Mouse (Mus musculus) layer of hippocampus, adult 9-11 months (tissue): ENCODE measurements around the gene Larp1.

Experiments used
- DNase-seq: peaks from one replicate; pipeline ENCODE4 v3.0.0; 2022

Gene Larp1

GRCm38 (mm10) chr11:58003734-58004133 lies 5.1 kb upstream of the Larp1 start:
- no peak for DNase-seq

GRCm38 (mm10) chr11:58005110-58005509 lies 3.8 kb upstream of the Larp1 start:
- DNase-seq, result no peak

GRCm38 (mm10) chr11:58008013-58008412 lies 851 bp upstream of the Larp1 start:
- no peak for DNase-seq

- peak; percentile 88 for DNase-seq
Measured at GRCm38 (mm10) chr11:58008437-58009050, 320 bp upstream of the Larp1 start.

- peak; percentile 63 for DNase-seq
Measured at GRCm38 (mm10) chr11:58009516-58010141, 765 bp downstream of the Larp1 start.

- DNase-seq, result peak; percentile 34
Measured at GRCm38 (mm10) chr11:58010226-58010781, 1.4 kb downstream of the Larp1 start.

GRCm38 (mm10) chr11:58010930-58011329 lies 2.1 kb downstream of the Larp1 start:
- DNase-seq, result no peak

GRCm38 (mm10) chr11:58011813-58012212 lies 2.9 kb downstream of the Larp1 start:
- DNase-seq, result no peak

- DNase-seq, result no peak
Measured at GRCm38 (mm10) chr11:58012674-58013073, 3.8 kb downstream of the Larp1 start.

GRCm38 (mm10) chr11:58013100-58013499 lies 4.2 kb downstream of the Larp1 start:
- DNase-seq, result no peak

GRCm38 (mm10) chr11:58014604-58015003 lies 5.7 kb downstream of the Larp1 start:
- no peak for DNase-seq

GRCm38 (mm10) chr11:58015339-58015738 lies 6.5 kb downstream of the Larp1 start:
- DNase-seq, result no peak

GRCm38 (mm10) chr11:58016371-58016770 lies 7.5 kb downstream of the Larp1 start:
- no peak for DNase-seq

GRCm38 (mm10) chr11:58017422-58017821 lies 8.6 kb downstream of the Larp1 start:
- no peak for DNase-seq

GRCm38 (mm10) chr11:58018287-58018686 lies 9.4 kb downstream of the Larp1 start:
- DNase-seq, result no peak

GRCm38 (mm10) chr11:58018701-58019100 lies 9.8 kb downstream of the Larp1 start:
- DNase-seq, result no peak

- DNase-seq, result no peak
Measured at GRCm38 (mm10) chr11:58021095-58021494, 12.2 kb downstream of the Larp1 start.

GRCm38 (mm10) chr11:58021618-58022017 lies 12.8 kb downstream of the Larp1 start:
- DNase-seq, result no peak

GRCm38 (mm10) chr11:58024271-58024670 lies 15.4 kb downstream of the Larp1 start:
- DNase-seq, result no peak

- DNase-seq, result no peak
Measured at GRCm38 (mm10) chr11:58024671-58025070, 15.8 kb downstream of the Larp1 start.

- DNase-seq, result no peak
Measured at GRCm38 (mm10) chr11:58025881-58026280, 17.0 kb downstream of the Larp1 start.

- DNase-seq, result no peak
Measured at GRCm38 (mm10) chr11:58026337-58026736, 17.5 kb downstream of the Larp1 start.

GRCm38 (mm10) chr11:58026860-58027259 lies 18.0 kb downstream of the Larp1 start:
- DNase-seq, result no peak

GRCm38 (mm10) chr11:58028981-58029380 lies 20.1 kb downstream of the Larp1 start:
- DNase-seq, result no peak

GRCm38 (mm10) chr11:58029869-58030268 lies 21.0 kb downstream of the Larp1 start:
- no peak for DNase-seq
